Mouse (Mus musculus): ENCODE measurements around the gene Wdr95.

The Wdr95 gene

DNA sequence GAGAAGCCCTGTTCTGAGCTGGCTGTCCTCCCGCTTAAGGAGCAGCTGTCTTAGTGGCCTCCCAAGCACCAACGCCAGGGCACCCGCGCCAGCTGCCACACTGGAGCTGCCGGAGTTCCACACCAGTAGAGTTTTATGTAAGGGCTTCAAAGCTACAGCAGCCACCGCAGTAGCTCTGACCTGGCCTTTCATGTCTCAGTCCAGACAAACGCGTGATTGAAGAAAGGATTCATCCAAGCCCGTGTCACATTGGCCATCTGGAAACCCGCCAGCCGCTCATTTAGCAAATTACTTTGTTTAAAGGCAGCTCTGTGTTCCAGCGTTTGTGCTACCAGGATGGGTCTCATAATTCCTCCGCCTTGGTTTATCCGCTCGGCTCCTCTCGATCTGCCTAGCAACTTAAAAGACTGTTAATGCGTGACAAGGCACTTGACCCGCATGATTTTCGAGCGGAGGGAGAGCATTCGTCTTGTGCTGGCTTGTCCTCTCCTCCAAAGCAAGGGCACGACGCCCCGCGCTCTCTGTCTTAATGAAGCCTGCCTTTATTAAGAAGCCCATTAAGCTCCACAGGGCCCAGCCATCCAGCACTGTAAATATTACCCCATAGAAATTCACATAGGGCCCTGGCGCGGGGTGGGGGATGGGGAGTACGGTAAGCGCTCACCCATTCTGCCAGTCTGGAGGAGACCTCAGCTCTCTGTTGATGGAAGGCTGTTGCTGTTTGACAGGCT, at the start of gene Wdr95:
Wdr95 (plus strand) TSS at position 681 of the 731 bp plus-strand sequence.
- DNase-seq (ENCODE audit: low spot score) = no peak

DNA sequence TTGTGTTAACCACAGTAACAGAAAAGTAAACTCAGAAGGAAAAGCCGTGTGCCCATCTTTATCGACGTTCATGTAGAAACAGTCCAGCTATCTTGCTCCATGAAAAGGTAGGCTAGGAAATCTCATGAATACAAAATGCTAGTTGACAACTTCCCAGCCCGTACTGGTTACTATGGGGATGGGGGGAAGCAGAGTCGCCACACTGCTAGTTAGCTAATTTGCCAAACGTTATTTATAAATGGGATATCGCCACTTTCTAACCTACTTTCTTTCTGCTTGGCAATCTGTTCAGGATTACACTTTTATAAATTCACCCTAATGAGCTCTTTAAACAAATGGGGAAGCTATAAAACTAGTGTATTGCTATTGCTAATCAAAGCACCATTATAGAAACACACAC, 46.6 kb upstream of the Wdr95 start:
- no peak for DNase-seq (ENCODE audit: low spot score)

DNA sequence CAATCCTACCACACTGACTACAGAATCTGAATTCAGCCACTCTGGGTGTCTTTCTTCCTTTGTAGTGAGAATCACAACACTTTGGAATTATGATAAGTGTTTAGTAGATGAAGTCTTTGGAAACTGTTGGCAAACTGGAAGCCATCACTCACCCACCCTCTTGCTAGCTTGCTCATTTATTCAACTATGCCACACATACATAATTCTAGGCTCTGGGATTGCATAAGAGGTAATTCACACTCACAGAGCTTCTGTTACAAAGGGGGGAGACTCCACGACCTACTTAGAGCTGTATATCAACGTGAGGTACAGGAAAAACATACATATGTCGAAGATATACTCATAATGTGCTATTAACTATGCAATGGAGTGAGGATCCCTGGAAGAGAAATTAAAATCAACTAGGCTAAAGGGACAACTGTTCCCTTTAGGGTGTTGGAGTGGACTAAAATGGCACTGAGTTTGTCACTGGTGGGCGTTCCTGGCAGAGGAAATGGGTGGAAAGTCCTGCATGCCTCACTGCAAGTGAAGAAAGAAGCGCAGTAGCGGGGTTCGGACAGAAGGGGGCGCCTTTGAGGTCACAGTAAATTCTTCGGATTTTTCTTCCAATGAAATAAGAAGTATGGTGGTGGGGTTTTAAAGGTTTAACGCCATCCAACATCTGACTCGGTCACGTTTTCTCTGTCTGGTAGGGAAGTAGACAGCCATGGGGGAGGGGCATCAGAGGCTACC, 45.0 kb upstream of the Wdr95 start:
- no peak for DNase-seq (ENCODE audit: low spot score)

DNA sequence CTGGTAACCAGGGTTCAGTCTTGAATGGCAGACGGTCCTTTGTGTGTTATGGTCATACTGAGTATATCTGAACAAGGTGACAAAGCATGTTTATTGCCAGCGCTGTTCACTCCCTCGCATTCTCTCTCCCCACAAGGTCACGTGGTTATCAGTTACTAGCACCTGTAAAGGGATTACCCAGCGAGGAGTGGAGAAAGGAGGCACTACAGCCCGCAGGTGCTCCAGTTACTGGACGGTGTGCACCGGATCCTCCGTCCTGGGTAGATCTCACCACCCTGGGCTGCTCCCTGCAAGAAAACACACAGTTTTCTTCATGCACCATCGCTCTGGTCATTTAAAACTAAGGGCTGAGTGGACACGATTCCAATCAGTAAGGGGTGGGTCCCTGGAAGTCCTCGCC, 44.2 kb upstream of the Wdr95 start:
- DNase-seq (ENCODE audit: low spot score) = no peak

DNA sequence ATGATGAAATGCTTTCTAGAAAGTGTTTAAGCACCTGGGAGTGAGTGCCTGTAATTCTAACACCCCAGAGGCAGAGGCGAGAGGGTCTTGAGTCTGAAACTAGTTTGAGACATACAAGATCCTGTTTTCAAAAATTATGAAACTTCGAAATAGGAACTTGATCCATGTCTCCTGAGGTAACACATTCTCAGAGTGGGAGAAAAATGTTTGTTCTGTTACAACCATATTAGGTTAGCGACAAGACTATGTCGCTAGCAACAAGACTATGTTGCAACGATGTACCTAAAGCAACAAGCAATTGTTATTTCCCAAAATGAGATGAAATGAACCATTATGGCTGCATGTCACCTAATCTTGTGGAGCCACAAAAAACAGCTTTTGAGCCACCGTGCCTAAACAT, 43.0 kb upstream of the Wdr95 start:
- DNase-seq (ENCODE audit: low spot score) = no peak

DNA sequence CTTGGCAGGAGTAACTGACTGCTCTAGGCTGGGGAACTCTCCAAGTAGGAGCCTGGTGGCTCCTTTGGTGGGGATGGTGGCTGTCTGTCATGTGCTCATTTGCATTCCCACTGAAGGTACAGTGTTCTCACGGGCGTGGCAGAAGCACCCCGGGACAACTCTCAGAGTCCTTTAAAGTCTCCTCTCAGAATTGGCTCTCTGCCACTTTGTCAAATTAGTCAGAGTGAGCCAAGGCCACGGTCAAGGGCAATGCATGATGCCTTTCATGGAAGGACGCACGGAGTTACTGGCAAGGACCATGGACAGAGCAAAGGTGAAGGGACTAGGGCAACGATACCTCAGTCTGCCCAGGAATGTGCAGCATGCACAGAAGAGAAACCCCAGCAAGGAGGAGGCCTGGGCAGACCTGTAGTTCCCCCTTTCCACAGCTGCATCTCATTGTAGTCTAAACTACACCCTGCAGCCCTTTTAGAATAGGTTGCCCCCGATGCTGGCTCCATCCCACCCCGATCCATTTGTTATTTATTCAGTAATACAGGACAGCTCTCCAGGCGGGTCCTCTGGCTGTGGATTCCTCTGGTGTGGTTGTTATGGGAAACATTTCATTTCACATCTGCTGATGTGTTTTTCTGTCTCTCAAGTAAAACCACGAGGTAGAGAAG, 40.0 kb upstream of the Wdr95 start:
- DNase-seq (ENCODE audit: low spot score) = no peak

DNA sequence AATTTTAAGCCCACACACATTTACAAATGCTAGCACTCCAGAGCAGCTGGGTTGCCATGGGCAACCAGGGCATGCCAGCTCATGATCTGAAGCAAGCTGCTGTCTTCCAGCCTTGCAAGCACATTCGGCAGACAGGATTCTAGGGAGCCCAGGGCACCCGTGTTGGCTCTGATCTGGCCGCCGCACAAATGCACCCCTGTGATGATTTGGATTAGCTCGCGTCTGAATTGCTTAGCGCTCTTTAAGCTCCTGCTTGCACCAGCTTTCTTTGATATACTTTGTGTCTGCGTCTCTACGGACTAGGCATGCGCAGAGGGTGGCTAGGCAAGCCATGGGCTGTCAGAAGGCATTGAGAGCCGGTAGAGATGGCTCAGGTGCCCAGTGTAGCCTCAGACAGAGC, 39.3 kb upstream of the Wdr95 start:
- no peak for DNase-seq (ENCODE audit: low spot score)

DNA sequence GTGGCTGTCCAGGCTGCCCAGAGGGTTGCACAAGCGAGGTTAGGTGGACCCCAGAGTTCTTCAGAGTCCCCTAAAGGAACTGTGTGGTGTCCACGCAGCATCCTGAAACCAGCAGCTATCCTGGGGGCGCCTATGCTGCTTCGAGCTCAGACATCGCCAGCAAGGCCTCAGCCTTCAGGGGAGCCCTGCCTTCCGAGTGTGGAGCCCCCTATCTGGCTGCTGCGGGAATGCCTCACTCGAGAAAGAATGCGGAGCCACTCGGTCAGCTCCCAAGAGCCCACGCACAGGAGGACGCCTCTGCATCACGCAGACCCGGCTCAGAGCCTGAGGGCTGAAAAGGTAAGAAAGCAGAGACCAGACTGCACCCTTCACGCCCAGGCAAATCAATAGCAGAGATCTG, 38.2 kb upstream of the Wdr95 start:
- no peak for DNase-seq (ENCODE audit: low spot score)

DNA sequence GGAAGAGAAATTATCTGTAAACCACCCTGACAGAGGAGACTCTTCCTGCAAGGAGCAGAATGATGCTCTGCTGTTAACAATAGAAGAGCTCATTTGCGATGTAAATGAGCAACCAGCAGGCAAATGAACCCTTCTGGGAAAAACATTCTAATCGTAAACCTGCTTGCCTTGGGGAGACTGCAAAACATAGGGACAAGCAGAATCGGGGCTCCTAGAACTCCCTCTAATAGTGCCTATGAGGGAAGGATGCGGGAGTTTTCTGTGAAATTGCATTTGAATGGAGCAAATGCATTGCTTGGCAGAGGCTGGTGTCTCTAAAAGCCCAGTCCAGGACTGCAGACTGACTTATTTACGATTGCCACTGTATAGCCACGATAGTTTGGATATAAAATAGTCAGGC, 32.8 kb upstream of the Wdr95 start:
- no peak for DNase-seq (ENCODE audit: low spot score)

DNA sequence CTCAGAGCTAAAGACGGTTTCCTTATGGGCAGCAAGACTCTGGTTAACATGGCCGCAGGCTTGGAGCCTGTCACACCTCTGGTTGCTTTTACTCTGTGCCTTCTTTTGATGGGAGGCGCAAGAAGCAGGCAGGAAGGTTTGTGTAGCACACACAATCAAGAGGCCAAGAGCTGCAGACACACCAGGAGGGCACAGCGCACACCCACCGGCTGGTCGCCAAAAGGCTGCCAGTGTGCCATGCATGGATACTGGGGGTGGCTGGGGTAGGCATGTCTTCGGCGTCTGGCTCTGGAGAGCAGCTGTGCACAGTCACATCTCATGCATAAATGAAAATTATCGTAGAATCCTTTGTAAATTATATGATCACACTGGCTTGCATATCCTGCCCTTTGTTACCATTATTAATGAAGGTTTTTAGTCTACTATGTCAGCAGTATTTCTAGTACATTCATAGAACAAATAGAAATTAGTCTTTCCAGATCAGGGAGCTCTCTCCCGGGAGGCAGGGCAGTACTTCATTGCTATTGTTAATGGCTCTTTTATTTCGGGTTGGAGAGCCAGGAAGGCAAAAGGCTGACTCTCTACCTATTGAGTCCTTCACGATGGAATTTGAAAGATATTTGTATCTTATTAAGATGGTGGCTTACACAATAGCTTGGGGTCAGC, 31.9 kb upstream of the Wdr95 start:
- DNase-seq (ENCODE audit: low spot score) = no peak

DNA sequence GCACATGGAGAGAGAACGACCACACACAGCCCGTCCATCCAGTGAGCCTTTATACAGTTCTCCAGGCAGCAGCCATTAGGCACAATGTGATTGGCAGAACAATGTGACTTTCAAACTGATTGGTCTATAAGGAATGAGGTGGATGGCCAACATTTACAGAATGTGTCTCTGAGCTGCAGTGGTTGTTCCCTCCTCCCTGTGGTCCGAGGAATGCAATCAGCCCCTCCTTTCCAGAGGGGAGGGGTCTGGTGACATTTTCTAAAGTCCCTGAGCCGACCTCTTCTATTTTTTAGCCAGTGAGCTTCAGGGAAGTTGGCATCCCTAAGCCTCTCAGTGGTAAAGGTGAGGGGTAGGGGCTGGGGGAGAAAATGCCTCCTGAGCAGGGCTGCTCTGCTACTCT, 28.5 kb upstream of the Wdr95 start:
- DNase-seq (ENCODE audit: low spot score) = no peak

DNA sequence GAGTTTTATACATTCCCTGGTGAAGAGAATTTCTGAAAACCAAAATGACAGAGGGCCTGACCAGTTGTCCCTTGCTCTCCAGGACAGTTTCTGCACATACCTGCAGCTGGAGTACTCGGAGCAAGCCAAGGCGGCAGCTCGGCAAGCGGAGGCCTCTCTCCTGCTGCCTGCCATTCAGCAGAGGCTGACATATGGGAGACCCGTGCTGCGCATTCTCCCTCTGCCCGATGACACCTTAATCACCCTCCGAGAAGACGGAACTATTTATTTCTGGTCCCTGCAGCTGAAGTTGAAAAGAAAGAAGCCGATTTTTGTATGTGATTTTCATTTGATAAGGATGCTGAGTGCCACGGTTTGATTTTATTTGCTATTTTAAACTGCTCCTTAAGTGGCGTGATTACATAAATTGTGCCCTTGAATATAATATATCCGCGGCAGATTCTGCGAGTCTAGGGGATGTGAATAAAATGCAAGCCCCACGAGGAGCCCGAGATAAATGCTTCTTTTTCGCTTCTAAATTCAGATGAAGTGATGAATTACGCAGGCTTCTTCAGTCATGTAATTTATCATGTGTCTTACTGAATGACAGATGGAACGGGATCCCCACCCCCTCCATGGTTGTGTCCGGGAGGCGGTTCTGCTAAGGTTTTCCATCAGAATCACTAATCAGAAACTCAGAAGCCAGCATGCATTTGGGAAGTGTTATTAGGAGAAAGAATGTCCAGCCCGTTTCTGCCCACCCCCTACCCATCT, 24.9 kb upstream of the Wdr95 start:
- no peak for DNase-seq (ENCODE audit: low spot score)

DNA sequence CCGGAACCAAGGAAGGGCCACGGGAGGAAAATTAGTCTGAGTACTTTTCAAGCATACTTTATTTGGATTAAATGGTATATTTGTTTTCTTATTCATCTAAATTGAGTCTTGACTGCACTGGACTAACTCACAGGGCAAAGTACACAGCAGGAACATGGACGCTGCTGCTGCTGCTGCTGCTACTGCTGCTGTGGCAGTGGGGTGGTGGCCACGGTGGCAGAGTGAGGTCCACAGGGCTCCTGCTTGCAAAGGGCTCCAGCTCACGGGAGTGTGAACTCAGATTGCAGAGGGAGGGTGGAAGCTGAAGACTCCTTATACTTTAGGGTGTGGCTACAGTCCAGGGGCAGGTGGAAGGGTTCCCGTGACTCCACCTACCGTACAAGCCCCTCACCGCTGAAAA, 23.5 kb upstream of the Wdr95 start:
- DNase-seq (ENCODE audit: low spot score) = no peak

DNA sequence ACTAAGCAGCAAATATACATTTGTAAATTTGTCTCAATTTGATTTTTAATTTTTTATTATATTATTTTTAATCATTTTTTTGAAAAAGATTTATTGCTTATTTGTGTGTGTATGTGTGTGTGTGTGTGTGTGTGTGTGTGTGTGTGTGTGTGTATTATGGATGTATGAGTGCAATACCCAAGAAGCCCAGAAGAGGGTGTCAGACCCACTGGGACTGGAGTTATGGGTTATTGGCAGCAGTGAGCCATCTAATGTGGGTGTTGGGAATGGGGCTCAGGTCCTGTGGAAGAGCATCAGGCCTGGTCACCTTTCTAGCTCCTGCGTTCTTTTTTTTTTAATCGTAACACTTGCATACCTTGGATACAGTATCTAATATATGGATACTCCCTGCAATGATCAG, 22.4 kb upstream of the Wdr95 start:
- no peak for DNase-seq (ENCODE audit: low spot score)

DNA sequence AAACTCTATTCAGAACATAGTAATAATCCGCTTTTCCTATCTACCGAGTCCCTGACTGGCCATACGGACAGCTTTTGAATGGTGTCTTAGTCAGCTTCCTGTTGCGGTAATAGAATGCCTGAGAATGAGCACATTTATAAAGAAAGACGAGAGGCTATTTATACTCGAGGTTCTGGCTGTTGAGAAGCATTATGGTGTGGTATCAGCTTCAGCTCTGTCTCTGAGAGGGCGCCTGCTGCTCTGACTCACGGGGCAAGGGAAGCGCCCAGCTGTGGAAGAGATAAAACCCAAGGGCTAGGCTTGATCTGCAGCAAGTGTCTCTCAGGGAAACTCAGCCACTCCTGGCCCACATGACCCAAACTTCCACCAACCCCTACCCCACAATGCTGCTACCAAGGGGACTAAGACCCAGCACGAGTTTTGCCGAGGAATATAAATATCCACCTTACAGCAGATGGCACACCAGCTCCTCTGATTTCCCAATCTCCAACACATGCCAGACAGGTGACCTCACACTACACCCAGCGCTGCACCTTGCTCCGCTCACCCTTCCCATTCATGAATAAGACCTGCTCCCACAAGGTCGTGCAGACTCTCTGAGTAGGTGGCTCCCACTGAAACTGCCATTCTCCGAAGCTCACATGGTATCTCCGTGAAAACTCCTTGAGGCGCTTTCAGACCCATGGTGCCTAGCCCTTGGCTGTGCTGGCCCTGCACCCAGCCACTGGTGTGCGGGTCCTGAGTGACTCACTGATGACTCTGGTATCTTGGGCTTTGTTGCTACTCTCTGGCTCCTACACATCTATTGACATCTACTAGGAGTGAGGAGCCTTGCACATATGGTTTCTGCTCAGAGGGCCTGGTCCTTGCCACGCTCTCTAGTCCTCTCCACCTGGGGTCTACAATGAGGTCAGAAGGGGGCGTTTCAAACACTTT, 20.1 kb upstream of the Wdr95 start:
- no peak for DNase-seq (ENCODE audit: low spot score)

DNA sequence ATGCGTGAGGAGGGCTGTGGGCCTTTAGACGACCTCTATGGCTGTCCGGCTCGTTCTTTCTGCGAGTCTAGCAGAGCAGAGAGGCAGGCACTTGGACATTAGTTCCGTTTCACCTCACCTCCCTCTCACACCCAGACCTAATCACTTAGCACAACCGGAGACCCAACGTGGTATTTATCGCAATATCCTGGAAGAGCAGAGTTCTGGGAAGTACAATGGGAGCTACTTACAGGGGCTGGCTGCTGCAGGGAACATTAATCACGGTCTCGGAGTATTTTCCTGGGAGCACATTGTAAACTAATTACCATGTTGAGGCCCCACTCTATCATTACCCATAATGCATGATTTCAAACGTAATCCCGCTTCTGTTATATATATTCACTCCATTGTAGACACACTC, 18.2 kb upstream of the Wdr95 start:
- DNase-seq (ENCODE audit: low spot score) = no peak

DNA sequence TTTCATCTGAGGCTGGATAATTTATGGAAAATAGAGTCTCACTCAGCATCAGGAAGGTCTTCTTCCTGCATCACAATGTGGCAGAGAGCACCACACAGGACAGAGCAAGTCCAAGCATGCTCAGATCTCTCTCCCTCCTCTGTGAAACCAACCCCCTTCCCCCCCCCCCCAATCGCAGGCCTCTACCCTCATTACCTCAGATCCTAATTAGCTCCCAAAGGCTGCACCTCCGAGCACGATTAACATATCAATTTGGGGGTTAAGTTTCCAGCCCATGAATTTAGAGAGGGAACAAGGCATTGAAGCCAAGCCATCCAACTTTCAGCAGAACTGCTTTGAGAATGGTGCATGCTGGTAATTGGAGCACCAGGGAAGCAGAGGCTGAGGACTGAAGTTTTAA, 15.8 kb upstream of the Wdr95 start:
- no peak for DNase-seq (ENCODE audit: low spot score)

DNA sequence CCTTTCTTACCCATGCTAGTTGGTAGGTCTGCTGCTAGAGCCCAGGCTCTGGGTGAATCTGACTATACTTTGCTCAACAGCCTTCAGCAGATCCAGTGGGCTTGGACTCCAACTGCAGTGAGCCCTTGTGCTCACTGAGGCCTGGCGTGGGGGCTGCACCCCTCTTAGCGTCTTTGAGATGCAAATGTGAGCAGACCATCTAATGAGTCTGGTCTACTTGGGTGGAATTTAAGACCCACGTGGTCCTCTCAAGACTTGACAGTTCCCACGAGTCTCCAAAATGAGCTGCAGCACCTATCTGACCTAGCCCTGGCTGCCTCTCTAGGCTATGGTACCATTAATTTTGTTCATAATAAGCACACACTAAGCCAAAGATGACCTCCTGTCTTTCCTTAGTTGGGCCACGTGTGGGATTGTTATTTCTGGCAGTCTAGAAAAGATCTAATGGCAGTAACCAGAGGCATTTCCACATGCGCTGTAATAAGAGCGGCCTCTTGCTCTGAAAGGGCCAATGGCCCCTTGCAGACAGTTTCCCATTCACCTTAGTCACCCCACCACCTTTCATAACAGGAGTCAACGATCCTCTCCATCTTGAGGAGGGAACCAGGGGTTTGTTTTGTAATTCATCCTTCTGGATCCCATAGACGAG, 14.9 kb upstream of the Wdr95 start:
- DNase-seq (ENCODE audit: low spot score) = no peak

DNA sequence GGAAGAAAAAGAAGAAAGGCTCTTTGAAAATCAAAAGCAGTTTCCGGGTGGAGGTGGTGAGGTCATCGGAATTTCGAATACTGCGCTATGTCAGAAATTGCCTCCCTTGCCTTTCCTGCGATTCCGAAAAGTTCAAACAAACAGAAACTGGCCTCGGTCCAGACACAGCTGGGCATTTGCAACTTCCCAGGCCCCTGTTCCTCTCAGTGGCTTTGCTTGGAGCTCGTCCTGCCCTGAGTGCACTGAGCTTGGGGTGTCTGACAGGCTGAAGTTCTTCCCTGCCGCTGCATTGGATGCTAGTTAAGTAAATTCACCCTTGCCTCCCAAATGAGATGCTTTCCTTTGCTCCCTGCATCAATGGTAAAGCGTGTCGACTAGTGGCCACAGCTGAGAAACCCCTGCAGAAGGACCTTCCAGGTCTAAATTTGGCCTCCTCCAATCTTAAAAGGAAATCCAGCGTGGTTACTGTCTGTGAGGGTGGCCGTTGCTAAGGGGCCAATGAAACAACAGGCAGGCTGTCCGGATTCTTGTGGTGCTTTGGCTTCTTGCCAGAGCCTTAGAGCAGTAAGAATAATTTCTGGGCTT, 14.3 kb upstream of the Wdr95 start:
- DNase-seq (ENCODE audit: low spot score) = peak; percentile 12

DNA sequence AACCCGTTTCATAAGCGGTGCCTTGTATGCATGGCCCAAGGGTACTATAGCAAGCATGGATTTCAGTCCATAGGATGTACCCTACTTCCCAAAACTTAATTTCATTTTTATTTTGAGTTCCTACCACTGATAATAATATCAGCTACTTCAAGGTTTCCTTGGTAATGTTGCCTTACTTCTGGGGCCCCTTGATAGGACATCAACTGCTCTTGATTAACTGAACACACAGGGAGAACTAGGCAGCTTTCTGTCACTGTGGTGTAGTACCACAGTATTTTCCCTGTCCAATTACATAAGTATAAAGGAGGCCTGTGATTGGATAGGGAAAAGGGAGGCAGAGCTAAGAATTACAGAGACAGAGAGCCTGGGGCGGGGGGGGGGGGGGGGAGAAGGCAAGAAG, 13.6 kb upstream of the Wdr95 start:
- no peak for DNase-seq (ENCODE audit: low spot score)

Data from urinary bladder, postnatal 25 days (tissue).